Mouse (Mus musculus) ES-Bruce4 (cell line): Measurements from ENCODE around the gene Sertad2. TPM values are rescaled to one million over a fixed set of nuclear protein-coding genes. Genes with fewer than 3 reads are reported as not detected.
A peak's percentile ranks its signal among the peaks of the same experiment; 100 is the strongest.

Source experiments
- H3K27ac ChIP-seq: 2 replicates; pipeline ENCODE4 v1.5.1; 2012; ENCODE audit warnings: low read length, inconsistent platforms; ENCODE audit not compliant: insufficient read depth
- H3K27me3 ChIP-seq: 2 replicates; pipeline ENCODE4 v1.6.1; 2012; ENCODE audit warnings: mild to moderate bottlenecking, low read length, inconsistent platforms; ENCODE audit not compliant: control insufficient read depth, poor library complexity, insufficient read depth, severe bottlenecking
- H3K36me3 ChIP-seq: 2 replicates; pipeline ENCODE4 v1.6.1; 2012; ENCODE audit warnings: inconsistent platforms, mild to moderate bottlenecking, low read length, moderate library complexity; ENCODE audit not compliant: control insufficient read depth, poor library complexity, insufficient read depth, severe bottlenecking
- H3K4me1 ChIP-seq: one replicate; pipeline ENCODE4 v1.8.1; 2011; ENCODE audit warnings: low read length; ENCODE audit not compliant: control insufficient read depth, insufficient read depth
- H3K4me3 ChIP-seq: 2 replicates; pipeline ENCODE4 v1.5.1; 2011; ENCODE audit warnings: low read depth, mild to moderate bottlenecking, low read length
- H3K9ac ChIP-seq: 2 replicates; pipeline ENCODE4 v1.6.1; 2012; ENCODE audit warnings: low read depth, mild to moderate bottlenecking, inconsistent platforms; ENCODE audit not compliant: poor library complexity, severe bottlenecking
- H3K9me3 ChIP-seq: replicated peaks from 2 replicates; pipeline ENCODE4 v1.6.1; 2012; ENCODE audit warnings: mild to moderate bottlenecking, low read length, inconsistent platforms; ENCODE audit not compliant: control insufficient read depth, poor library complexity, insufficient read depth, severe bottlenecking
- CTCF ChIP-seq: IDR thresholded peaks from one replicate; pipeline ENCODE4 v1.8.1; 2011; ENCODE audit warnings: low read depth, low read length
- EP300 ChIP-seq: IDR thresholded peaks from 2 replicates; pipeline ENCODE4 v1.6.1; 2011; ENCODE audit warnings: low read depth, low read length; ENCODE audit not compliant: insufficient read depth
- POLR2A ChIP-seq: IDR thresholded peaks from one replicate; pipeline ENCODE4 v1.8.1; 2011; ENCODE audit warnings: low read length; ENCODE audit not compliant: insufficient read depth
- polyA plus RNA-seq: library from polyadenylated mRNA; stranded (reverse); fragments of >200 nt; gene quantifications from 2 replicates; pipeline ENCODE4 v1.2.4, GENCODE M21; 2011; ENCODE audit warnings: low read depth; ENCODE audit not compliant: missing spikeins, insufficient read depth, insufficient read length

Gene Sertad2
- polyA plus RNA-seq, 1 experiment = 23.1 TPM

DNA sequence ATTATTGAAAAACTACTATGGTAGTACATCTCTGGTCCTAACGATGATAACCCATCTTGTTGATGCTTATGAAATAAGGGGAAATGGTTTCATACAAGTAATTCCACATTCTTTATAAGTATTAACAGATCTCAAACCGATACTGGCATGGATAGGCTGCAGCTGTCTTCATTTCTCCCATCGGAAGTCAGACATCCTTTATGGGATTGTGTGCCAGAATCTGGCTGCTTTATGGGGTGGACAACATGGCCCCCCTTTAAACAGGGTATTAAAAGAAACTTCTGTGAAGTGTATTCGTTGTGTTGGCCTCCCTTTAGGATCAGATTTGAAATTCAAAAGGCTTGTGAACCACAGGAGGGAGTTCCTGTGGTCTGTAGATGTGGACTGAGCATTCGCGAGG is 103.1 kb downstream of the Sertad2 start:
- peaks cover 6% of the 10 kb centered on the region for H3K4me1 ChIP-seq
- no peaks in the 10 kb centered on the region for H3K27me3 ChIP-seq
- no peaks in the 10 kb centered on the region for H3K9me3 ChIP-seq
- H3K36me3 ChIP-seq = no peaks in the 10 kb centered on the region
- H3K27ac ChIP-seq = peak overlapping the region; percentile 39
- TF ChIP-seq POLR2A (no peak), CTCF (no peak), EP300 (no peak)
- no peak overlapping the region for H3K4me3 ChIP-seq
- H3K9ac ChIP-seq = no peak overlapping the region

GRCm38 (mm10) chr11:20646986-20647726 is 104.1 kb downstream of the Sertad2 start:
- H3K27ac ChIP-seq = peak overlapping the region; percentile 39
- H3K4me1 ChIP-seq = peaks cover 4% of the 10 kb centered on the region
- TF ChIP-seq CTCF = no peak
- TF ChIP-seq POLR2A = no peak
- no peak for TF ChIP-seq EP300
- H3K4me3 ChIP-seq = no peak overlapping the region
- no peaks in the 10 kb centered on the region for H3K9me3 ChIP-seq
- H3K27me3 ChIP-seq = no peaks in the 10 kb centered on the region
- H3K9ac ChIP-seq = no peak overlapping the region
- no peaks in the 10 kb centered on the region for H3K36me3 ChIP-seq

DNA sequence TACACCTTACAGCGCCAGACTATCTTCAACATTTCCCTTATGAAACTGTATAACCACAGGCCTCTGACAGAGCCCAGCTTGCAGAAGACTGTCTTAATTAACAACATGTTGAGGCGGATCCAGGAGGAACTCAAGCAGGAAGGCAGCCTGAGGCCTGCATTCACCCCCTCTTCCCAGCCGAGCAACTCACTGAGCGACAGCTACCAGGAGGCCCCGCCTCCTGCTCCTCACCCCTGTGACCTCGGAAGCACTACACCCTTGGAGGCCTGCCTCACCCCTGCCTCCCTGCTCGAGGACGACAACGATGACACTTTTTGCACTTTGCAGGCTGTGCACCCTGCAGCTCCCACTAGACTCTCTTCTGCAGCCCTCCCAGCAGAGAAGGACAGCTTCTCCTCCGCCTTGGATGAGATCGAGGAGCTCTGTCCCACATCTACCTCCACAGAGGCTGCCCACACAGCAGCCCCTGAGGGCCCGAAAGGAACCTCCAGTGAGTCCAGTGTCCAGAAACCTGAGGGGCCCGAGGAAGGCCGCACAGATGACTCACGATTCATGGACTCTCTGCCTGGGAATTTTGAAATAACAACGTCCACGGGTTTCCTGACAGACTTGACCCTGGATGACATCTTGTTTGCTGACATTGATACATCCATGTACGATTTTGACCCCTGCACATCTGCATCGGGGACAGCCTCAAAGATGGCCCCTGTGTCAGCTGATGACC is 105.0 kb downstream of the Sertad2 start:
- TF ChIP-seq CTCF (no peak), EP300 (0 out of 2 replicates have a peak, but pooled peaks have one; percentile 59)
- Histone ChIP-seq H3K4me1 (peaks cover 2% of the 10 kb centered on the region), H3K9me3 (no peaks in the 10 kb centered on the region), H3K36me3 (no peaks in the 10 kb centered on the region), H3K9ac (no peak overlapping the region), H3K4me3 (0 out of 2 replicates have a peak overlapping the region, but pooled peaks have one; percentile 5), H3K27me3 (no peaks in the 10 kb centered on the region), H3K27ac (peak overlapping the region; percentile 39)

DNA sequence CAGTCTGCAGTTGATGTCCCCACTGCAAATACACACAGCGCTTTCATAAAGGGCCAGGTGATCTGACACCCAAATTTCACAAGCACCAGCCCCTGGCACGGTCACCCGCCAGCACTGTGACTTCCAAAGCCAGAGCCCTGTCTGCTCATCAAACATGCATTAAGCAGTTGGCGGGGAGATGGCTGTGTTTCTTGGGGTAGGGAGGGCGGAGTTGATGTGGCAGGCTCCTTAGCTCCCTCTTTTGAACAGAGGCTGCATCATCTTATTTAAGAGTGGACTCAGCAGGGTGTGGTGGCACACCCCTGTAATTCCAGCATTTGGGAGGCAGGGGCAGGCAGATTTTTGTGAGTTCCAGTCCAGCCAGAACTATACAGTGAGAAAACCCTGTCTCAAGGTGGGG is 106.4 kb downstream of the Sertad2 start:
- Histone ChIP-seq H3K4me1 (peaks cover 2% of the 10 kb centered on the region), H3K36me3 (no peaks in the 10 kb centered on the region; the same call in 1 of the 2 replicates), H3K9ac (no peak overlapping the region), H3K4me3 (no peak overlapping the region), H3K27ac (no peak overlapping the region), H3K9me3 (no peaks in the 10 kb centered on the region), H3K27me3 (no peaks in the 10 kb centered on the region)
- no peak for TF ChIP-seq POLR2A
- TF ChIP-seq CTCF = no peak
- TF ChIP-seq EP300 = no peak

DNA sequence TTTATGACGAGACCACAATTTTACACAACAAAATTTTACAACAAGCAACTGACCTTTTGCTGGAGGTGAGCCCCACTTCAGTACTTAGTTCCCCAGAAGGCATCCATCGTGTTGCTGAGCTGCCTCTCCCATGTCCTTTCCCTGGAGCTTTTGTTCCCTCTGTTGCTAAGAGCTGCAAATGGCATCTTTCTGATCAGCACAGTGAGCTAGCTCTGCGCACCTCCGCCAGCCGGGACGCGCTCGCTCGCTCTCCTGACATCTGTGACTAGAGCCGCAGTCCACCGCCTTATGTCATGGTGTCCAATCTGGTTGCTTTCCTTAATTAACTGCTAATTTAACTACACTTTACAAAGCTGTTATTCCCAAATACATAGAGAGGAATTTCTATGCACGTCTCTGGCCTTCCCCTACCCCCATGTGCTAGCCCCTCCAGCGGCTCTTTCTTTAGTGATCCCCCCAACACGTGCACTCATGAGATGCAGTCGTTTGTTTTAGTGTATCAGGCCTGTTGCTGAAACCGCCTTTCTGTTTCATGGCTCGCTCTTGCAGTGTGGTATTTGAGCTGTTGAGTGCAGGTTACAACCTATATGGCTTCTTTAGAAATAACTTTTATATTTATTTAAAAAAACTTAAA is 107.1 kb downstream of the Sertad2 start:
- peaks cover 2% of the 10 kb centered on the region for H3K4me1 ChIP-seq
- peak overlapping the region; percentile 15; the same call in 1 of the 2 replicates for H3K4me3 ChIP-seq
- no peaks in the 10 kb centered on the region for H3K9me3 ChIP-seq
- no peak overlapping the region for H3K27ac ChIP-seq
- no peaks in the 10 kb centered on the region for H3K27me3 ChIP-seq
- H3K9ac ChIP-seq = 0 out of 2 replicates have a peak overlapping the region, but pooled peaks have one; percentile 7
- H3K36me3 ChIP-seq = no peaks in the 10 kb centered on the region; the same call in 1 of the 2 replicates
- TF ChIP-seq EP300 = no peak
- TF ChIP-seq POLR2A = no peak
- TF ChIP-seq CTCF = no peak

DNA sequence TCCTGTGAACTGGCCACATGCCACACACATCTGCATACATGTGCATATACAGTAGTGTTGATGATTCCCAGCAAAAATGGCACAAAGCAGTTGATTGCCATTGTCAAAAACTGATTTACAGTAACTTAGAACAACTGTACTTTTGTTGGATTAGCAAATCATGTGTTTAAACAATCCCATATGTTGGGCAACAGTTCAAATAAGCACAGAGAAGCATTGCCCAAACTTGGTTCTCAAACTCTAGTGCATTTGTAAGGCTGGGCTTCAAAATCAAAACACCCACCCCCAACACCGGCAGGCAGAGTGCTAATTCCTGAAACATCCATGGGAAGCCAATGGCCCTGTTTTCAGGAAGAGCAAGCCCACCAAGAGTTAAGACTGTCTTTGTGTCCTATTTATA is 108.1 kb downstream of the Sertad2 start:
- peaks cover 2% of the 10 kb centered on the region for H3K4me1 ChIP-seq
- no peak overlapping the region for H3K9ac ChIP-seq
- no peak overlapping the region for H3K27ac ChIP-seq
- H3K27me3 ChIP-seq = no peaks in the 10 kb centered on the region
- no peaks in the 10 kb centered on the region; the same call in 1 of the 2 replicates for H3K36me3 ChIP-seq
- H3K9me3 ChIP-seq = no peaks in the 10 kb centered on the region
- H3K4me3 ChIP-seq = no peak overlapping the region
- TF ChIP-seq CTCF (no peak), EP300 (no peak), POLR2A (no peak)
